Mouse (Mus musculus) hindbrain, embryonic 15.5 days (tissue): ENCODE data around the gene Clcn5. TPM values are rescaled to one million over a fixed set of nuclear protein-coding genes. Genes with fewer than 3 reads are reported as not detected.

ENCODE experiments used
- ATAC-seq: fragments of 200-750 bp; cut with Nextera tagmentation; 2 replicates; pipeline ENCODE4 v1.8.0; 2017; ENCODE audit warnings: low read depth, moderate number of reproducible peaks, moderate TSS enrichment; ENCODE audit not compliant: low FRiP score
- H3K27ac ChIP-seq: fragments of 300-500 bp; sonication (generic); replicated peaks from 2 replicates; pipeline ENCODE4 v1.5.1; 2015; ENCODE audit warnings: mild to moderate bottlenecking, inconsistent platforms
- H3K27me3 ChIP-seq: fragments of 300-500 bp; sonication (generic); 2 replicates; pipeline ENCODE4 v1.6.1; 2015; ENCODE audit warnings: control low read depth, inconsistent platforms
- H3K36me3 ChIP-seq: fragments of 300-500 bp; sonication (generic); 2 replicates; pipeline ENCODE4 v1.6.1; 2015; ENCODE audit warnings: control low read depth, inconsistent platforms
- H3K4me1 ChIP-seq: fragments of 300-500 bp; sonication (generic); replicated peaks from 2 replicates; pipeline ENCODE4 v1.6.1; 2015; ENCODE audit warnings: control low read depth, inconsistent platforms
- H3K4me2 ChIP-seq: fragments of 300-500 bp; sonication (generic); 2 replicates; pipeline ENCODE4 v1.6.1; 2015; ENCODE audit warnings: moderate library complexity, mild to moderate bottlenecking, inconsistent platforms
- H3K4me3 ChIP-seq: fragments of 300-500 bp; sonication (generic); 2 replicates; pipeline ENCODE4 v1.5.1; 2015; ENCODE audit warnings: mild to moderate bottlenecking, inconsistent platforms
- H3K9ac ChIP-seq: fragments of 300-500 bp; sonication (generic); 2 replicates; pipeline ENCODE4 v1.6.1; 2015; ENCODE audit warnings: inconsistent platforms
- H3K9me3 ChIP-seq: fragments of 300-500 bp; sonication (generic); 2 replicates; pipeline ENCODE4 v1.6.1; 2016; ENCODE audit warnings: control low read depth, inconsistent platforms
- WGBS: fragments of 180-500 bp; shearing (Covaris S2); methylation state at CpG from one replicate; pipeline ENCODE4 v1.1.7; 2015; 5-methylcytosine and 5-hydroxymethylcytosine counted together
- polyA plus RNA-seq: library from polyadenylated mRNA; unstranded; fragments of >200 nt; fragmentation: Nextera tagmentation; extraction: Ambion mirVana; gene quantifications from 2 replicates; pipeline ENCODE4 v1.2.1, GENCODE M21; 2015

The Clcn5 gene
- polyA plus RNA-seq, 1 experiment from 2014 or later: 7.6 TPM

GRCm38 (mm10) chrX:7287051-7287734, 32.0 kb downstream of the Clcn5 start:
- no peak for ATAC-seq
- Histone ChIP-seq H3K4me1 (no peaks in the 10 kb centered on the region), H3K4me3 (no peak overlapping the region), H3K4me2 (no peak overlapping the region), H3K27me3 (no peaks in the 10 kb centered on the region), H3K36me3 (no peaks in the 10 kb centered on the region), H3K9me3 (no peaks in the 10 kb centered on the region), H3K27ac (no peak overlapping the region), H3K9ac (no peak overlapping the region)
- WGBS: 82% methylated on average over 2 of the region's 2 CpGs

GRCm38 (mm10) chrX:7282636-7283035, 36.5 kb downstream of the Clcn5 start:
- Histone ChIP-seq H3K4me1 (no peaks in the 10 kb centered on the region), H3K27ac (no peak overlapping the region), H3K4me2 (no peak overlapping the region), H3K36me3 (no peaks in the 10 kb centered on the region), H3K4me3 (no peak overlapping the region), H3K27me3 (no peaks in the 10 kb centered on the region), H3K9ac (no peak overlapping the region), H3K9me3 (no peaks in the 10 kb centered on the region)
- no peak for ATAC-seq
- WGBS: 91% methylated on average over 1 of the region's 1 CpGs

- ATAC-seq: no peak
- H3K36me3 ChIP-seq: no peaks in the 10 kb centered on the region
- WGBS: 42% methylated on average over 5 of the region's 5 CpGs
- H3K27ac ChIP-seq: no peak overlapping the region
- no peaks in the 10 kb centered on the region for H3K27me3 ChIP-seq
- no peak overlapping the region for H3K4me2 ChIP-seq
- no peak overlapping the region for H3K9ac ChIP-seq
- no peak overlapping the region for H3K4me3 ChIP-seq
- H3K4me1 ChIP-seq: no peaks in the 10 kb centered on the region
- H3K9me3 ChIP-seq: no peaks in the 10 kb centered on the region
Measured at GRCm38 (mm10) chrX:7279722-7280121, 39.4 kb downstream of the Clcn5 start.

GRCm38 (mm10) chrX:7276564-7276963, 42.6 kb downstream of the Clcn5 start:
- 59% methylated on average over 6 of the region's 6 CpGs for WGBS

GRCm38 (mm10) chrX:7261149-7261548, 58.0 kb downstream of the Clcn5 start:
- no peak overlapping the region for H3K27ac ChIP-seq
- no peaks in the 10 kb centered on the region for H3K36me3 ChIP-seq
- no peak overlapping the region for H3K9ac ChIP-seq
- WGBS: 94% methylated on average over 5 of the region's 5 CpGs
- ATAC-seq: no peak
- no peak overlapping the region for H3K4me3 ChIP-seq
- H3K4me1 ChIP-seq: no peaks in the 10 kb centered on the region
- no peak overlapping the region for H3K4me2 ChIP-seq
- H3K27me3 ChIP-seq: no peaks in the 10 kb centered on the region
- no peaks in the 10 kb centered on the region for H3K9me3 ChIP-seq

More at GRCm38 (mm10) chrX:7276564-7276963, 42.6 kb downstream of the Clcn5 start:
- H3K27ac ChIP-seq: no peak overlapping the region
- H3K27me3 ChIP-seq: no peaks in the 10 kb centered on the region
- no peaks in the 10 kb centered on the region for H3K4me1 ChIP-seq
- H3K36me3 ChIP-seq: no peaks in the 10 kb centered on the region
- no peak overlapping the region for H3K4me3 ChIP-seq
- H3K9ac ChIP-seq: no peak overlapping the region
- H3K9me3 ChIP-seq: no peaks in the 10 kb centered on the region
- H3K4me2 ChIP-seq: no peak overlapping the region
- ATAC-seq: no peak

GRCm38 (mm10) chrX:7260400-7261113, 58.6 kb downstream of the Clcn5 start:
- no peaks in the 10 kb centered on the region for H3K9me3 ChIP-seq
- no peaks in the 10 kb centered on the region for H3K27me3 ChIP-seq
- H3K4me3 ChIP-seq: no peak overlapping the region
- H3K4me1 ChIP-seq: no peaks in the 10 kb centered on the region
- H3K36me3 ChIP-seq: no peaks in the 10 kb centered on the region
- H3K9ac ChIP-seq: no peak overlapping the region
- 89% methylated on average over 5 of the region's 5 CpGs for WGBS
- H3K27ac ChIP-seq: no peak overlapping the region
- H3K4me2 ChIP-seq: no peak overlapping the region
- ATAC-seq: no peak

GRCm38 (mm10) chrX:7259718-7260117, 59.4 kb downstream of the Clcn5 start:
- Histone ChIP-seq H3K4me2 (no peak overlapping the region), H3K4me3 (no peak overlapping the region), H3K9me3 (no peaks in the 10 kb centered on the region), H3K36me3 (no peaks in the 10 kb centered on the region), H3K4me1 (no peaks in the 10 kb centered on the region), H3K9ac (no peak overlapping the region), H3K27ac (no peak overlapping the region), H3K27me3 (no peaks in the 10 kb centered on the region)
- 84% methylated on average over 3 of the region's 3 CpGs for WGBS
- no peak for ATAC-seq

- no peaks in the 10 kb centered on the region for H3K9me3 ChIP-seq
- ATAC-seq: no peak
- H3K4me1 ChIP-seq: no peaks in the 10 kb centered on the region
- no peaks in the 10 kb centered on the region for H3K27me3 ChIP-seq
- 87% methylated on average over 3 of the region's 3 CpGs for WGBS
- H3K4me2 ChIP-seq: no peak overlapping the region
- H3K4me3 ChIP-seq: no peak overlapping the region
- no peak overlapping the region for H3K9ac ChIP-seq
- H3K36me3 ChIP-seq: no peaks in the 10 kb centered on the region
- H3K27ac ChIP-seq: no peak overlapping the region
Measured at GRCm38 (mm10) chrX:7256022-7256421, 63.1 kb downstream of the Clcn5 start.

GRCm38 (mm10) chrX:7204099-7204498, 115.1 kb downstream of the Clcn5 start:
- H3K4me1 ChIP-seq: no peaks in the 10 kb centered on the region
- H3K9ac ChIP-seq: no peak overlapping the region
- no peaks in the 10 kb centered on the region for H3K36me3 ChIP-seq
- H3K4me3 ChIP-seq: no peak overlapping the region
- no peak overlapping the region for H3K4me2 ChIP-seq
- H3K9me3 ChIP-seq: no peaks in the 10 kb centered on the region
- no peak overlapping the region for H3K27ac ChIP-seq
- WGBS: 85% methylated on average over 5 of the region's 5 CpGs
- no peaks in the 10 kb centered on the region for H3K27me3 ChIP-seq
- no peak for ATAC-seq

- Histone ChIP-seq H3K27ac (no peak overlapping the region), H3K36me3 (no peaks in the 10 kb centered on the region), H3K9me3 (no peaks in the 10 kb centered on the region), H3K4me3 (no peak overlapping the region), H3K4me2 (no peak overlapping the region), H3K27me3 (no peaks in the 10 kb centered on the region), H3K9ac (no peak overlapping the region), H3K4me1 (no peaks in the 10 kb centered on the region)
- ATAC-seq: no peak
- 76% methylated on average over 3 of the region's 3 CpGs for WGBS
Measured at GRCm38 (mm10) chrX:7203535-7203934, 115.6 kb downstream of the Clcn5 start.

GRCm38 (mm10) chrX:7197833-7198232, 121.3 kb downstream of the Clcn5 start:
- H3K27me3 ChIP-seq: no peaks in the 10 kb centered on the region
- no peak for ATAC-seq
- H3K9me3 ChIP-seq: no peaks in the 10 kb centered on the region
- H3K27ac ChIP-seq: no peak overlapping the region
- no peak overlapping the region for H3K4me2 ChIP-seq
- H3K36me3 ChIP-seq: no peaks in the 10 kb centered on the region
- no peak overlapping the region for H3K4me3 ChIP-seq
- 81% methylated on average over 1 of the region's 1 CpGs for WGBS
- H3K4me1 ChIP-seq: no peaks in the 10 kb centered on the region
- H3K9ac ChIP-seq: no peak overlapping the region

GRCm38 (mm10) chrX:7190816-7191215, 128.3 kb downstream of the Clcn5 start:
- Histone ChIP-seq H3K36me3 (no peaks in the 10 kb centered on the region), H3K27ac (no peak overlapping the region), H3K4me1 (no peaks in the 10 kb centered on the region; the same call in 1 of the 2 replicates), H3K9ac (no peak overlapping the region), H3K9me3 (no peaks in the 10 kb centered on the region), H3K4me2 (no peak overlapping the region), H3K27me3 (no peaks in the 10 kb centered on the region), H3K4me3 (no peak overlapping the region)
- 85% methylated on average over 4 of the region's 4 CpGs for WGBS
- ATAC-seq: no peak
